11 mouse cellular contexts compared by ENCODE assay signal in genomic region chr2:61567045-61567783, GRCm38 (mm10). TPM values are rescaled to one million over a fixed set of nuclear protein-coding genes. Genes with fewer than 3 reads are reported as not detected.
DNase-seq lines count a peak whose midpoint lies in the region; ATAC-seq and TF ChIP-seq lines count a peak whose summit lies in the region.
"Had no signal": no experiment of that assay in that cellular context is flagged by ENCODE, and none has a peak within 500 bp of the region (broad histone marks: within the 10 kb centered on the region; RNA-seq: fewer than 3 reads in every experiment).

No protein-coding gene starts in this region.

- no peak for TF ChIP-seq EP300 in stomach, postnatal 0 days (optimal IDR thresholded peaks at IDR 0.05)

- DNase-seq in forebrain, embryonic 11.5 days (ENCODE audit: low spot score) = peak; percentile 57
- no peak for DNase-seq in forebrain, postnatal 0 days
- DNase-seq in right cerebral cortex, postnatal 4 days = peak; percentile 15
- no peak for DNase-seq in right cerebral cortex, postnatal 10 days (ENCODE audit: low spot score in 2 of 2)
- DNase-seq in induced T-regulatory cell, adult 2 months (ENCODE audit: low read depth) = peak; percentile 65
- DNase-seq in stomach, postnatal 0 days (ENCODE audit: low spot score) = peak; percentile 69
- DNase-seq in layer of hippocampus, adult 2 months (ENCODE audit: low spot score in 2 of 2) = no peak
- DNase-seq in heart, adult 9 months (ENCODE audit: low spot score in 2 of 2) = no peak
- DNase-seq: adrenal gland, postnatal 36 days; layer of hippocampus, postnatal 36 days had no signal

- no peak for TF ChIP-seq CTCF in forebrain, postnatal 0 days (IDR thresholded peaks at IDR 0.05; ENCODE audit: low read depth)
- TF ChIP-seq CTCF in stomach, postnatal 0 days (IDR thresholded peaks at IDR 0.05; ENCODE audit: low read depth) = no peak
- no peak for TF ChIP-seq CTCF in layer of hippocampus, adult 2 months (conservative IDR thresholded peaks at IDR 0.05)

- no peak overlapping the region for H3K9ac ChIP-seq in forebrain, embryonic 11.5 days (ENCODE audit: low read length)
- no peak overlapping the region for H3K9ac ChIP-seq in forebrain, postnatal 0 days
- H3K9ac ChIP-seq in stomach, postnatal 0 days (ENCODE audit: low read length) = no peak overlapping the region
- H3K9ac ChIP-seq: neural tube, embryonic 12.5 days had no signal

- H3K4me1 ChIP-seq in forebrain, embryonic 11.5 days (replicated peaks; ENCODE audit: control insufficient read depth, insufficient read depth, low read length) = no peaks in the 10 kb centered on the region
- no peaks in the 10 kb centered on the region for H3K4me1 ChIP-seq in forebrain, postnatal 0 days (ENCODE audit: insufficient read depth)
- no peaks in the 10 kb centered on the region for H3K4me1 ChIP-seq in stomach, postnatal 0 days (replicated peaks; ENCODE audit: control insufficient read depth, insufficient read depth)
- H3K4me1 ChIP-seq: neural tube, embryonic 12.5 days had no signal

- H3K27me3 ChIP-seq in forebrain, embryonic 11.5 days (ENCODE audit: control insufficient read depth, insufficient read depth, low read length) = no peaks in the 10 kb centered on the region
- no peaks in the 10 kb centered on the region for H3K27me3 ChIP-seq in forebrain, postnatal 0 days (ENCODE audit: insufficient read depth, low read length)
- H3K27me3 ChIP-seq in stomach, postnatal 0 days (ENCODE audit: control insufficient read depth, insufficient read depth, low read length) = no peaks in the 10 kb centered on the region
- H3K27me3 ChIP-seq: neural tube, embryonic 12.5 days had no signal

- no peaks in the 10 kb centered on the region for H3K9me3 ChIP-seq in forebrain, embryonic 11.5 days (ENCODE audit: control insufficient read depth, low read length)
- H3K9me3 ChIP-seq in forebrain, postnatal 0 days (ENCODE audit: low read length) = no peaks in the 10 kb centered on the region
- no peaks in the 10 kb centered on the region for H3K9me3 ChIP-seq in stomach, postnatal 0 days (ENCODE audit: control insufficient read depth, low read length)
- H3K9me3 ChIP-seq: neural tube, embryonic 12.5 days had no signal

- H3K4me2 ChIP-seq in forebrain, embryonic 11.5 days (ENCODE audit: low read depth, low read length, severe bottlenecking) = no peak overlapping the region
- H3K4me2 ChIP-seq in forebrain, postnatal 0 days (ENCODE audit: low read depth) = no peak overlapping the region
- H3K4me2 ChIP-seq in stomach, postnatal 0 days (replicated peaks; ENCODE audit: low read depth) = no peak overlapping the region
- H3K4me2 ChIP-seq: neural tube, embryonic 12.5 days had no signal

- H3K36me3 ChIP-seq in forebrain, embryonic 11.5 days (ENCODE audit: control insufficient read depth, insufficient read depth, low read length) = no peaks in the 10 kb centered on the region
- no peaks in the 10 kb centered on the region for H3K36me3 ChIP-seq in forebrain, postnatal 0 days (ENCODE audit: insufficient read depth)
- no peaks in the 10 kb centered on the region for H3K36me3 ChIP-seq in stomach, postnatal 0 days (ENCODE audit: control insufficient read depth, insufficient read depth, low read length)
- H3K36me3 ChIP-seq: neural tube, embryonic 12.5 days had no signal

- no peak overlapping the region for H3K4me3 ChIP-seq in forebrain, embryonic 11.5 days (ENCODE audit: low read depth, low read length)
- H3K4me3 ChIP-seq in forebrain, postnatal 0 days (ENCODE audit: low read depth, low read length) = no peak overlapping the region
- H3K4me3 ChIP-seq in stomach, postnatal 0 days (ENCODE audit: low read depth, low read length) = no peak overlapping the region
- no peak overlapping the region for H3K4me3 ChIP-seq in layer of hippocampus, adult 2 months
- H3K4me3 ChIP-seq: neural tube, embryonic 12.5 days had no signal

- ATAC-seq in forebrain, embryonic 11.5 days (replicated peaks; ENCODE audit: low FRiP score) = peak; percentile 51; the same call in 1 of the 2 replicates
- ATAC-seq in forebrain, postnatal 0 days = no peak
- no peak for ATAC-seq in stomach, postnatal 0 days (ENCODE audit: low FRiP score, low TSS enrichment)

- H3K27ac ChIP-seq in forebrain, embryonic 11.5 days (ENCODE audit: low read depth, low read length) = no peak overlapping the region
- no peak overlapping the region for H3K27ac ChIP-seq in forebrain, postnatal 0 days (ENCODE audit: low read depth, low read length)
- 0 out of 2 replicates have a peak overlapping the region, but pooled peaks have one; percentile 3 for H3K27ac ChIP-seq in stomach, postnatal 0 days (replicated peaks)
- no peak overlapping the region for H3K27ac ChIP-seq in layer of hippocampus, adult 2 months
- H3K27ac ChIP-seq: neural tube, embryonic 12.5 days had no signal

- WGBS in forebrain, embryonic 11.5 days = 68% methylated on average over 4 of the region's 4 CpGs
- 58% methylated on average over 4 of the region's 4 CpGs for WGBS in forebrain, postnatal 0 days
- WGBS in stomach, postnatal 0 days = 46% methylated on average over 4 of the region's 4 CpGs

RNA-seq across cellular contexts. Expression of gene Tank, which starts 11.2 kb away (rescaled TPM):
- polyA plus RNA-seq in forebrain, embryonic 11.5 days (2014; fragmentation: Nextera tagmentation; extraction: Ambion mirVana) = 33.3 and 33.8 TPM in 2 replicates
- 26.9 and 35.5 TPM in 2 replicates for total RNA-seq in forebrain, postnatal 0 days (2014; rRNA removed)
- 22.5 and 24.5 TPM in 2 replicates for polyA plus RNA-seq in forebrain, postnatal 0 days (2015; fragmentation: Nextera tagmentation; extraction: Ambion mirVana)
- 20.7 and 21.9 TPM in 2 replicates for polyA plus RNA-seq in stomach, postnatal 0 days (2015; fragmentation: Nextera tagmentation; extraction: Ambion mirVana)
- 10 to 100 TPM; 24.7 to 32.7 TPM for total RNA-seq in layer of hippocampus, adult 2 months (2021)

Comparison
In these comparisons a context has a peak if more than half of its experiments do, and no peak if none do; other contexts are left out.
1. DNase-seq: peak in forebrain, embryonic 11.5 days (single experiment), right cerebral cortex, postnatal 4 days (single experiment), induced T-regulatory cell, adult 2 months (single experiment) and stomach, postnatal 0 days (single experiment); none in forebrain, postnatal 0 days (single experiment), right cerebral cortex, postnatal 10 days (0 of 2), layer of hippocampus, adult 2 months (0 of 2) and heart, adult 9 months (0 of 2).